Mouse (Mus musculus) common myeloid progenitor, adult 5-6 weeks (primary cell): Measurements from ENCODE around the gene Ryr3. TPM values are rescaled to one million over a fixed set of nuclear protein-coding genes. Genes with fewer than 3 reads are reported as not detected.
A peak's percentile ranks its signal among the peaks of the same experiment; 100 is the strongest.

Experiments used
- ATAC-seq: replicated peaks from 2 replicates; pipeline ENCODE4 v1.8.0; 2016; ENCODE audit warnings: low read depth, mild to moderate bottlenecking, moderate TSS enrichment, inconsistent platforms; ENCODE audit not compliant: poor library complexity, severe bottlenecking
- total RNA-seq: library from RNA; stranded (forward); fragments of 200-1000, 187-1606 nt; gene quantifications from 2 replicates; pipeline ENCODE4 v1.2.3, GENCODE M21; 2017

The Ryr3 gene
- total RNA-seq, 1 experiment from 2014 or later, result not detected

DNA sequence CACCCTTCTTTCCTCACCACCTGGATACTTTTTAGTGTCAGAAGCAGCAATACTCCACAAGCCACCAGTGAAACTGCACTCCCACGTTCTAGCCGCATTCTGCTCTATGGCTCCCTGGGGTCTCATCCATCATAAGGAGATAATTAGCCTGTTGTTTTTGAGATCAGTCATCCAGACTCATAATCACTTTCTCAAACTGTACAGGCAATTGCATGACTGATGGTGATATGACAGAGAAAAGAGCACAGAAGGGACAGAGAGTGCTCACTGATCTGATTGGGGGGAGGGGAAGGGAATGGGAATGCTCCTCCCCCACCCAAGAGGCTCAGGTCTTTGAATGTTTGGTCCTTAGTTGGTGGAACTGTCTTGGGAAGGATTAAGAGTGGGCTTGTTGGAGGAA, 397.8 kb downstream of the Ryr3 start:
- no peak for ATAC-seq

- ATAC-seq, result no peak
These were observed 399.9 kb downstream of the Ryr3 start for GRCm38 (mm10) chr2:112816976-112817375.

DNA sequence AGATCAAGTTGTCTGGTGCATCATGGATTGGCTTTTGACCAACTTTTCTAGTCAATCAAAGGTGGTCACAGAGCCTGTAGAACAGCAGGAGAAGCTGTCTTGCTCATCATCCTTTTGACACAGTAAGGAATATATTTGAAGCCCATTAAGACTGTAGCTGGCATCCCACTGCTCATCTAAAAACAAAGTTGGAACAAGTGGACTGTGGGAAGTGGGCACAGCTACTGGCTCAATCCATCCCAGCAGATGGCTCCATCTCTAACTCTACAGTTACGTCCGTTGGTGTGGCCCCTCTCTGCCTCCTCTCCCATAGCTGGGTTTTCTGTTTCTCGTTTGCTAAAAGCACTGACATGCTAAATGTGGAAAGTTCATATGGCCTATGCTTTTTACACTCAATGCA, 400.9 kb downstream of the Ryr3 start:
- ATAC-seq, result no peak

DNA sequence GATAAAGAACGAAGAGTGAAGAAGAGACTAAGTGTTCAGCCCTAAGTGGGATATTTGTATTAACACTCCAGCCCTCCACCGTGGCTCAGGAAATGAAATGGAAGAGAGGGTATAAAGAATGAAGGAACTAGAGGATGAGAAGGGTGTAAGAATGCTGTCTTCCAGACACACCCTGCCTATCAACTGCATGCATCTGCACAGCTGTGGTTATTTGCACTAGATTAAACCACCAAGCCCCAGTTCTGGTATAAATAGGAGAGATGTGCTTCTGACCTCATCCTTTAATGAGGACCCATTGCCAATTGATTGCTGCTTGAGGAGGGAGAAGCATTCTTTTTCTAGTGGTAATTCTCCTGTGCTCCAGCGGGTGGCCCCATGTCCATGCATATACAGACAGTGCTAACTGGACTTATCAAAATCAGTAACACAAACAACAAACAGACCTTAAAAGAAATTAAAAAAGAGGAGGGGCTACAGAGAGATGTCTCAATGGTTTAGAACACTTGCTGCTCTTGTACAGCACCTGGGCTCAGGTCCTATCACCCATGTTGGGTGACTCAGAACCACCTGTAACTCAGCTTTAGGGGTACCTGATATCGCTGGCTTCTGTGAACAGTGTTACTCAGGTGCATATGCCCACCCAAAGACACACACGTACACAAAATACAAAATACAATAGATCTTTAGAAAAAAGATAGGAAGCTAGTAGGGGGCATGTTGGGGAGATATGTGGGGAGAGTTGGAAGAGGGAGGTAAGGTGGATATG, 404.1 kb downstream of the Ryr3 start:
- ATAC-seq, result 0 out of 2 replicates have a peak, but pooled peaks have one; percentile 36

DNA sequence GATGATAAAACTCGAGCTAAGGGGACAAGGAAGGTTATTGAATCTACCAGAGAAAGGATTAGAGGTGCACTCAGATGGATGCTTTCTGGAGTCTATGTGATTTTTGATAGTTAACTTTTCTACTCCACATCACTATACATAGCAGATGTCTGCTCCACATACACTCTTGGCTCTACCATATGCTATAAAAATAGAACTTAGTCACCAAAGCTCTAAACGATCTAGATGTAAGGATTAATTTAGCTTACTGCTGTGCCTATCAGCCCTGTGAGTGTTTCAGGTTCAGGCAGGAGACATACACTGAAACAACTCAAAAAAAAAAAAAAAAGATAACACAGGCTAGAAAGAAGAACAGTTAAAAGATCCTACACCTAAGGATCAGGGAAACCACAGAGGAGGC, 410.9 kb downstream of the Ryr3 start:
- ATAC-seq, result no peak

DNA sequence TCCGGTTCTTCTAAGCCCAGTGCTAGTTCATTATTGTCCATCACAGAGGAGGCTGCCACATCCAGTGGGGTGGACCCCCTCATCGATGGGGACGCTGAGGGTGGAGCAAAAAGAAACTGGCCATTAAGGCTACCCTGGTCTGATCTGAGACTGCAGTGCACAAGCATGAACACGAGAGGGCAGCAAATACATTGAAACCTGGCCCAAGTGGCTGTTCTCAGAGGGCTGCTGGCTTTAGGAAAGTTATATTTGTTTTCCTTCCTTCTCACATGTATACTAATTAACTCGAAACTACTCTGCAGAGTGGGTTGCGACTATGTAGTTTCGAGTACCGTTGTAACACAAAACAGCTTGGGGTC, 416.9 kb downstream of the Ryr3 start:
- peak; percentile 98 for ATAC-seq

- no peak for ATAC-seq
These were observed 417.4 kb downstream of the Ryr3 start for GRCm38 (mm10) chr2:112799351-112799994.

GRCm38 (mm10) chr2:112781631-112782030, 435.3 kb downstream of the Ryr3 start:
- no peak for ATAC-seq

DNA sequence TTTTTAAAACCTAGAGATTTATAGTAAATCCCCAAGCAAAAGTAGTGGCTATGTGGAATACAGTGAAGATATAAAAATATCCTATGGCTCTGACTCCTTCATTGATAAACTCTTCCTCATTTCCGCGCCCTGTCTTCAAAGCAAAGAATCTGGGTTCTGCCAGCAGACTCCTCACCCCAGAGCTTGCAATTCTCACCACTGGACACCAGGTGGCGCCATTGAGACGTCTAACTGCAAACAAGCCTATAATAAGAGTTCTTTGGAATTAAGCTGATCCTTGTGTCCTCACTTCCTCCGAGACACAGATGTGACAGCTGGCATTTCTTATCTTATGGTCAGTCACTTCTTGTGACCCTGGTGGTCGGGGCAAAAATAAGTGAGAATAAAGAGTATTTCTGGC, 442.1 kb downstream of the Ryr3 start:
- peak; percentile 93 for ATAC-seq

DNA sequence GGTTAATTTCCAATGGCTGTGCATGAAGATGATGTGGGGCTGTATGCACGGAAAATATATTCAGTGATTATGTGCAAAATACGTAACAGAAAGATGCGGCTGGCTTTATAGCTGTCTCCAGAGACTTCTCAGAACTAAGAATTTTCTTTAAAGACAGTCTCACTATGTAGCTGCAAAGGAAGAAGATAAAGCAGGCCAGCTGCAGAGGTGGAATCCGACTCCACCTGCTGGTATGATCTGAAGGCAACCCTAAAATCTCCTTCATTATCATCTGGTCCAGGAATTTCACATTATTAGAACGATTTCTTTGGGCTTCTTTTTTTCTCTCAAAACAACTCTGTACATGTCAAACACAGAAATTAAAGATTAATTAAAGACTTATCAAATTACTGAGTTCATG, 449.2 kb downstream of the Ryr3 start:
- no peak; the same call in 1 of the 2 replicates for ATAC-seq

DNA sequence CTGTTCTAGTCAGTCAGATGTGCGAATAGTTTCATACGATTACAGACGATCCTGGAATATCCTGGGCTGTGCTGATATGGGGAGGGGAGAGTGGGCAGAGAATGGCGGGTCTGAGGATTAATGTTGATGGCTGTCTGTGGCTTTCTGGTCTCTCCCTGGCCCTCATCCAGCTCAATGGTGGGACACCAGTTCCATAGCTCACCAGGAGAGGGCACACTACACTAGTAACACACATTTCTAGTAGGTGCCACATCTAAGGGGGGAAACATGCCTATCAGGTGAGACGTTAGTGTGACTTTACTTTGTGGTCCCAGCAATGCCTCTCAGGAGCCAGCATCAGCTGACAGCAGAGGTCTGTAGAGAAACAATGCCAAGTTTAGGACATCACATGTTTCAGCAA, 451.9 kb downstream of the Ryr3 start:
- peak; percentile 83 for ATAC-seq

- ATAC-seq, result peak; percentile 48
These were observed 452.6 kb downstream of the Ryr3 start for GRCm38 (mm10) chr2:112764274-112764673.

DNA sequence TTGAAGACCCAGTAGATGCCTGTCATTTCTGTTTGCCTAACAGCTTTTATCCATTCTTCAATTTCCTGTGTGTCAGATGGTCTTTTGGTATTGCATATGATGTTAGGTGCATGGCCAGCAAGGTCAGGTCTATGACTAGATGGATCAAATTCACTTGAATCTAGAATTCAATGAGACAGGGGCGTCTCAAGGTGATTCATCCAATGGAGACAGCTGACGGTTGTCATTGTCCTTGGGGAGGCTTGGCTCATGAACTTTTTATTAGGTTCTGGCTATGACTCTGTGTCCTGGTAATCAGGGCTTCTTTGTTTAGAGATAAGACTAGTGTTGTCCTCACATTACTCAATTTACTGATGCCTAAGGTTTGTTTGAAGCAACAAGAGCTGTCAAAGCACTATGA, 454.9 kb downstream of the Ryr3 start:
- ATAC-seq, result no peak

GRCm38 (mm10) chr2:112761196-112761913, 455.5 kb downstream of the Ryr3 start:
- no peak for ATAC-seq

DNA sequence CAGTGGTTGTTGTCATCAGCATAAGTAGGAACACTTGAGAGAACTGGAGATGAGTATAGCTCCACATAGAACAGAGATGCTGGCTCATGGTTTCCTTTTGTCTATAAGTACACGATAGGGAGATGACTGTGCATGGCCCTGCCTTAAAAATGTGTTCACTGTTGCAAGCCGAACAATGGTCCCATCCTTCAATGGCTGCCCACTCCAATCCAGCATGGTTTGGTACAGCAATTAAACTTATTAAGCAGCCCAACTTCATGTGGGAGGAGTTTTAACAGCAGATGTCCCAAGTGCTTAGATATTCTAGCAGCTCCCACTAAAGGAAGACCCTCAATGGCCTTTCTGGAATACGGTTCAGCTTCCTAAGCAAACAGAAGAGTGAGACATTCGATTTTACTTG, 456.2 kb downstream of the Ryr3 start:
- ATAC-seq, result no peak

DNA sequence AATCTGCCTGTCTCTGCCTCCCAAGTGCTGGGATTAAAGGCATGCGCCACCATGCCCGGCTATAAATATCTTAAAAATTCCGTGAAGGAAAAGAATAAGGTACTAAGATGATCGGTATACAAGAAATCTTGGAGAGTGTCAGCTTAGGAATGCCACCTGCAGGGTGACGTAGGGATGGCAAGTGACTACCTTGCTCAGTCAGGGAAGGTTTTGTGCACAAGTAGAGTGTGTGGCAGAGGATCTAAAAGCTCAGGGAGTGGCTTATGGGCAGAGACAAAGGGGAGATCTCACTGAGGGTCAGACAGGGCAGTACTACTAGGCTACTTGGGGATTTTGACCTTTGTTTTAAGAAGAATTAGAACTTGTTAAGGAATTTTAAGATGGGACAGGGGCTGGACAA, 457.2 kb downstream of the Ryr3 start:
- 0 out of 2 replicates have a peak, but pooled peaks have one; percentile 42 for ATAC-seq

GRCm38 (mm10) chr2:112758732-112759131, 458.2 kb downstream of the Ryr3 start:
- ATAC-seq, result no peak

DNA sequence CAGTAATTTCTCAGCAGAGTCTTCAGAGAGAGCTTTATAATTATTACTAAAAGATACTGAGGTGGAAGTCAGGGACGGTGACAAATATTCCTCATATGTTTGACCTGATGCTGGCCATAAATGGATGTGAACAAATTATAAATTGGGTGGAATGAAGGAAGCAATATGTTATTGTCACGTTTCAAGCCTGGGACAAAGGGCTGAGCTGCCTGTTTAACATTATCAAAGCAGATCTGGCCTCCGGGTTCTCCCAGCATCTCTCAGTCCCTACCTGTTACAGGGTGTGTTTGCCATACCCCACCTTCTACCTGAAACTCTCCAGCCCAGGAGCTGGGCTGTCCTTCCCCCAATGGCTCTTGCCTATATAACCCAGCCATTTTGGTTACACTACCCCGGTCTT, 463.6 kb downstream of the Ryr3 start:
- no peak for ATAC-seq

DNA sequence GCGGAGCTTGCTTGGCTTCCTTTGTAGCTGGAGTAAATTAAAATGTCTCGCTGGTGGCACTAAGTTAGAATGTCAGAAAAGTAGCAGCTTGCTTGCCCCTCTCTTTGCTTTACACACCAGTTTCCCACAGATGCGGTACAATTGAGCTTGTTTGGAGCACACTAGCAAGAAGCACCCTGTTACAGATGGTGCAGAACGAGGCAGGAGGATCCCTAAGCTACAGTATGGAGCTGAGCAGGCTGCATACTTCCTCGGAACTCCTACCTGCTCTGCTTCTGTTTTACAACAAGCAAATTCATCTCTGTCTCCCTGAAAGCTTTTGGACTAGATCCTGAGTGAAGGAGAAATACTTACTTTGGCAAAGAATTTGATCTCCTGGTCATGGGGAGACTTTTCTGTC, 465.5 kb downstream of the Ryr3 start:
- no peak for ATAC-seq

- ATAC-seq, result no peak
These were observed 468.4 kb downstream of the Ryr3 start for GRCm38 (mm10) chr2:112748532-112748931.

GRCm38 (mm10) chr2:112732942-112733341, 484.0 kb downstream of the Ryr3 start:
- no peak for ATAC-seq
